Mouse (Mus musculus) lung, postnatal 25 days (tissue): ENCODE measurements around the gene Fam219b.

ENCODE experiments used
- DNase-seq: peaks from one replicate; pipeline ENCODE4 v3.0.0; 2022; ENCODE audit warnings: low spot score

The Fam219b gene

DNA sequence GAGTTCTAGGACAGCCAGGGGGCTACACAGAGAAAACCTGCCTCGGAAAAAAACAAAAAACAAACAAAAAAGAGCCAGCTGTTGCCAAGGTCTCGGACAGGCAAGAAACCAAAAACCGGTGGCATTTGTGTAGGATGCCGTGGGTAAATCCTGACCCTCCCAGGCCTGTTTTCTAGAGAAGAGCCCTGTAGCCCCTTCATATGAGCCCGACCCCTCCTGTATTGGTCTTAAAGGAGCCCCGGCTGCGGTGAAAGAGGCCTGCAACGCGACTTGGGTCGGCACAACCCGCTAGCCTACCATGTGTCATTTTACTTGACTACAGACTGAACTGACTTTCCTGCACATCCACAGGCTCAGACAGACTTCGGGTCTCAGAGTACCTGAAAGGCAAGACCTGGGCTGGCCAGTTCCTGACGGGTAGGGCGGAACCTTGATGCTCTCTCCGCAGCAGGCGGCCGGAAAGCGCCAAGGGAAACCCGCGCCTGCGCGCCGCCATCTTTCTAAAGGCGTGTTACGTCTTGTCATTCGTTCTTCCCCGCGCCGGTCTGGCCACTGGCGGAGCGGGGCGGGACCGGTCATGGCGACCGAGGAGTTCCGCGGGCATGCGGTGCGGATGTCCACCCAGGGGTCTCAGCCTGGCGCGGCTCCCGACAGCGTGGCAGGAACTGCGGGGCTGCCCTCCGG lies at the start of gene Fam219b:
Gene Fam219b (plus strand): TSS at position 485 of the 684 bp plus-strand sequence.
- DNase-seq: peak; percentile 91

DNA sequence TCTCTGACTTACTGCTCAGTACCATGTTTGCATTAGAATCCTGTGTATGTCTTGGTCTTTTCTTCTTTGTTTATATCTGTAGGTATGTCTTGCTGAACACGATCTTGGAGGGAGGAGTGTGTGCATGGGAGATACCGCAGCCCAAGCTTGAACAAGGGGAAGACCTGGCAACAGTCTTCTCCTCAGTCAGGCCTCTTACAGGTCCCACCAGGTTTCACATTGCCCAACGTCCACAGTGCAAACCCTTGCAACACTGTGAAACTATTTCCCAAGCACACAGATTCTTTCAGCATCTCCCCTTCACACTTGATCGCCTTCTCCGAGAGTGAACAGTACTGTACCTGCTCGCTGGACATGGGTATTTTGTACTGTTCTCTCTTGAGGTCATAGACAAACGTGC lies 49.5 kb upstream of the Fam219b start:
- DNase-seq: no peak

DNA sequence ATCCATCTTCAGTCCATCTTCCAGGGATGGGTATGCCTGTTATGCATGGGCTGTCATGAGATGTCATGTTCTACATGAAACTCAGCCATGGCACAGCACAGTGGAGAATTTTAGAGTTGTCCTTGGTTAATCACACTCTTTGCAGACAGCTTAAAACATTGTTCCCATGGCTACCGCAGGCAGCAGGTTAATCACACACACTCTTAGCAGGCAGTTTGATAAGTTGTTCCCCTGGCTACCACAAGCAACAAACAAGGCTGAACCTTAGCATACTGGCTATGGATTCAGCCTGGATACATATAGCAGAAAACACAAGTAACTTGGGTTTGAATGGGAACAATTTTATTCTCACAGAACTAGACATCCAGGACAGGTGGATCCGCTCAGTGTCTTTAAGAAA lies 43.8 kb upstream of the Fam219b start:
- no peak for DNase-seq

DNA sequence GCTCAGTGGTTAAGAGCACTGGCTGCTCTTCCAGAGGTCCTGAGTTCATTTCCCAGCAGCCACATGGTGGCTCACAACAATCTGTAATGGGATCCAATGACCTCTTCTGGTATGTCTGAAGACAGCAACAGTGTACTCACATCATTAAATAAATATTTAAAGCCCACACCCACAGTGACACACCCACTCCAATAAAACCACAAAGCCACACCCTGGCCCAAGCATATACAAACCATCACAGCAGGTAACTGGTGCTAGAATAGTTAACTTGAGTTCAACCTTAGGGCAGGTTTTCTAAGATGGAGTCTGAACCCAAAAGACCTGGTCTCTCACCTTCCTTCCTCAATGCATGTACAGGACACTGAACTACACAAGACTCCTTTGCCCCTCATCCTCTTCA lies 42.4 kb upstream of the Fam219b start:
- no peak for DNase-seq

DNA sequence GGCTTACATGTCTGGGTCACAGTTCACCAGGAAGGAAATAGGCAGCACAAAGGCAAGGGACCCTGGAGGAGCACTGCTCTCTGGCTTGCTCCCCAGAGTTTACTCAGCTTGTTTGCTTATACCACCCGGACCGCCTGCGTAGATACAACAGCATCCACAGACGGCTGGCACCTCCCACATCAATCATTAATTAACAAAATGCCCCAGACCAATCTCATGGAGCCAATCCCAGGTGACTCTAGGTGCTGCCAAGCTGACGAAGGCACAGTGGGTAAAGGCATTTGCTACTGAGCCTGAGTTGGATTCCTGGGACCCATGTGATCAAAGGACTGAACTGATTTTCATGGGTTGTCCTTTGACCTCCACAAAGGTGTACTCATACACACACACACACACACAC lies 40.1 kb upstream of the Fam219b start:
- DNase-seq: no peak

DNA sequence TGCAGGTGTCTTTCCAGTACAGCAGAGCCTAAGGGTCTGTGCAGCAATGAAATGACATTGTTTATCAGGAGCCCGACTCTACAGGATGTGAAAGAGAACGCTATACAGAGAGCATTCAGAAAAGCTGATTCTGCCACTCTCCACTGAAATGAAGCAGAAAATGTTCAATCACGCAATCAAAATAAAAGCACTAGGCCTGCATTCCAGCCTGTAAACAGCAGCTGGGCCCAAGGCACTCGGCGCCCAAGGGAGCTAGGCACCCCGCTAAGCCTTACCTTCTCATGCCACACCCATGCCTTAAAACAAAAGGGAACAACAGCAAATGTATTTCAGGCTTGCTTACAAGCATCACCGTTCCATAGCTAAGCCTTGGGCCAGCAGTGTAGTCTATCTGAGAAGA lies 38.8 kb upstream of the Fam219b start:
- no peak for DNase-seq

DNA sequence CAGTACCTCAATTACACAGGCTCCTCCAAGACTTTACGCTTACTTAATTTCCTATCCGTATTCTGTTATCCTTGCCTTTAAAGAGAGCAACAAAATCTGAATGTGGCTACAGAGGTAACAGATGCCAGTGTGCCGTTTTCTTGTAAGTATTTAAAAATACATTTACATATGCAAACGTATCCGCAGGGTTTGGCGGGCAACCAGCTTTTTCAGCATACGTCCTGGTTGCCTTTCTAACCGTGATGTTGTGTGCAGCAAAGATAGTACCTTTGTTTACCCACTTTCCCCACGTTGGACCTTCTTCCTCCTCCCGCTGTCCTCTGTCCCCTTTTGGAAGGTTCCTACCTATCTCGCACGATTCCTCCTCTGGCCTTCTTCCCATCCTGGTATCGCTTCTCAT lies 35.9 kb upstream of the Fam219b start:
- DNase-seq: no peak

DNA sequence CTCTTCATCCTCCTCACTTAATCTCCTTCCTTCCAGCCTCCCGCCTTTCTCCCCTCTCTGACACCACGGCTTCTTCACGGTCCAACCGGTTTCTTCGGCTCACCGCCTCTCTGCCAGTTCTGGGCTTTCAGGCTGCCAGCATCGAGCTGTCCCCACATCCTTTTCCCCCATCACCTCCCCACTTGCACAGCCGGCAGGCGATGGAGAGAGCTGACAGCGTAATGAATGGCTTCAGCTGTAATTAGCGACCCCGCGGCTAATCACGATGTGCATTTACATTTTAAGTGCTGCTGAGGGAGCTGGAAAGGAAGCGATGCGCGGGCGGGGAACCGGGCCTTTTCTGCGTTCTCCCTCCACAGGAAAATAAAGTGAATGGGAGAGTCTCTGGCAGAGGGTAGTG lies 35.5 kb upstream of the Fam219b start:
- no peak for DNase-seq

DNA sequence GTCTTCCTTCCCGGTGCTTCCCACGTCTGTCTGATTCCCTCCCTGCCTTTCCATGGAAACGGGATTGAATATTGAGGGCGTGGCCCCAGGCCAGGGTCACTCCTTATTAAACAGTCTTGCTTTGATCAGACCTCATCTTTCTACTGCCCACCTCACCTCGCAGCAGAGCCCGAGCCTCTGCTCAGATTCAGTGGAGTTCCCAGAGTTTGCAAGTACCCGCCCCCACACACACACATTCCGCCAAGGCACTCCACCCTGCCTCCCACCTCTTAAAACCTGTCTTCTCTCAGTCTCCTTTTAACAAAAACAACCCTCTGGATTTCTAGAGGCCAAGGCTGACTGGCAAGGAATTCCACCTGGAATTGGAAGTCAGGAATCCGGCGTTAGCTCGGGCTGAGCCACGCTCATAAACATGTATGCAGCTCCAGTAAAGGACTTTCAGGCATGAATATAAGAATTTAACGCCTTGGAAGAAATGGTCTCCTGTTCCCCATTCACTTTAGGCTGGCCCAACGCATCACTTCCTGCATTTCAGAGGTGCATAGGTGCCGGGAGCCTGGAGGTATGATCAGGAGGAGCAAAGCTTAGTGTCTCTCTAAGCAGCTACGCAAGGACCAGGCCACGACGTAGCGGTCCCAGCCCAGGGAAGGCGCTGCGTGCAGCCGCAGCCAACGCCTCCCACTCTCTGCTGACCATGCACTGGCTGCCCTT lies 34.3 kb upstream of the Fam219b start:
- no peak for DNase-seq

DNA sequence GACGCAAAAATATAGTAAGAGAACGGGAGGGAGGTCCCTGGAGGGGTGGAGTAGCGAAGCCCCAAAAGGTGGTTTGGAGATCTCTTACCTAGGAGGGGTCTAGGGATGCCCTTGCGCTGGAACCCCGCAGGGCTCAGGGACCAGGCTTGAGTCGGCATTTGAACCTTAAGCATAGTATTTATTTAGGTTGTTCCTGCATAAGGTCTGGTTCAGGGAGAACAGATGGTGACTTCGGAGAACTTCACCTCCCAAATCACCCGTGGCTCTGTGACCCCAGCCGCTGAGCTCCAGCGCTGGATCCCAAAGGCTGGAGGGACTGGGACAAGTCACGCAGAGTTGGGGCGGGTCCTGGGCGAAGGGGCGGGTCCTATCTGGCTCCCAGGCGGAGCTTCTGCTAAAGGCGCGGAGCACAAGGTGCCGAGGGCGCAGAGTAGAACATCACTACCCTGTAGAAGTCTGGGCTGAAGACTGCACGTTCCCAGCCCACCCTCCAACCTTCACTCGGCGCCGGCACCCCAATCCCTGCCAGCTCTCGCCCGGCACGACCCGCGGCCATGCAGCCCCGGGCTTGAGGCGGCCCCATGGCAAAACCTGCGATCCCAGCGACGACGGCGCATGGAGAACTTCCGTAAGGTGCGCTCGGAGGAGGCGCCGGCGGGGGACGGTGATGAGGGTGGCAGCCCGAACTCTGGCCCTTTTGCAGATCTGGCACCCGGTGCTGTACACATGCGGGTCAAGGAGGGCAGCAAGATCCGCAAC lies 33.5 kb upstream of the Fam219b start, which contains the start of gene Rpp25:
Gene Rpp25 (plus strand): TSS at position 405 of the 759 bp plus-strand sequence.
- no peak for DNase-seq

DNA sequence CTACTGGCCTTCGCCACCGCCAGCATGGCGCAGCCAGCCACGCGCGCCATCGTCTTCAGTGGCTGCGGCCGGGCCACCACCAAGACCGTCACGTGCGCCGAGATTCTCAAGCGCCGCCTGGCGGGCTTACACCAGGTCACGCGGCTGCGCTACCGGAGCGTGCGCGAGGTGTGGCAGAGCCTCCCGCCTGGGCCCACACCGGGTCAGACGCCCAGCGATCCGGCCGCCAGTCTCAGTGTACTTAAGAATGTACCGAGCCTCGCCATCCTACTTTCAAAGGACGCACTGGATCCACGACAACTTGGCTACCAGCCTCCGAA lies 33.0 kb upstream of the Fam219b start:
- peak; percentile 47 for DNase-seq

DNA sequence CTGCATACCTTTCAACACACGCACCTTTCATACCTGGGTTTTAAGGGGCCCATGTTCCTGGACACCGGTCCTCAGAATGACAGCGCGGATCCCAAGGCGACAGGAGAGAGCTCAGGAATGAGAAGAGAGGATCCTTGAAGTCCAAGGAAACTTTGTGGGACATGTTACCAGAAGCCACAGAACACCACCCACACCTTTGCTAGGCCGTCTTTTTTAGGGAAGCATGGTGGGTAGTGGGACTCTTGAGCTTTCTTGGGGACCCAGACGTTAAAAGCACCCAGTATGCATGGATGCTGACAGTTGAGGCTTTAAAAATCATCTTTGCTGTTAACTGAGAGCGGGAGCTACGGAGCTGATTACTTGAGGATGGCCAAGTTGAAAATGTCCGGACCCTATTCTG lies 32.4 kb upstream of the Fam219b start:
- no peak for DNase-seq

DNA sequence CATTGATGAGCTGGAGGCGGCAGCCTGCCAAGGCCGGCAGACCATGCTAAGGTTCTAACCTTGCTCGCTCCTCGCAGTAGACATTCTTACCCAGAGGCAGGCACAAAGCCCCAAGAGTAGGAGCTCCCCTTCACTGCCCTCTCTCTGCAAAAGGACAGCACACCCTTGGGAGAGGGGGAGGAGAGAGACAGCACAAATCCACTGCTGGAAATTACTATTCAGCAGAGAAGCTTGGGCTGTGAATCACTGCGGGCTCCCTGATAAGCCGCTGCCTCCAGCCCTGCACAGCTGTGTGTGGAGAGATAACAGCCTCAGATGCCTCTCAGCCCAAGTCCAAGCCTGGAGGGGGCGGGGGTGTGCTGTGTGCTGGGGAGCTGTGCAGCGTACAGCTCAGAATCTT lies 31.6 kb upstream of the Fam219b start:
- no peak for DNase-seq

DNA sequence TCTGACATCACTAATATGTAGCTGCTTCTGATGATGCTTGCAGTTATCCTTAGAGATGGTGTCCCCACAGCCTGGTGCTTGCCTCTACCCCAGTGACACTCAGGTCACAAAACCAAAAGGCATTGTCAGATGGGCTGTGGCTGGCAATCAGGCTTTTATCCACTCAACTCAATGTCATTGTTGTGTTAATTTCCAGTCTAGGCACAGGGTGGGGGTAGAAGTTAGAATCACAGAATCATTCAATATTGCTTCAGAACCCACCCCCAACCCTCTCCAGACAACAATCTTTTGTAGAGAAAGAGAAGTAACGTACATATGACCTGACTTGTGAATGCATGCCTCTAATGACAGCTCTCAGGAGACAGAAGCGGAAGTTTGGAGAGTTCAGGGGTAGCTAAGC lies 26.8 kb upstream of the Fam219b start:
- no peak for DNase-seq

DNA sequence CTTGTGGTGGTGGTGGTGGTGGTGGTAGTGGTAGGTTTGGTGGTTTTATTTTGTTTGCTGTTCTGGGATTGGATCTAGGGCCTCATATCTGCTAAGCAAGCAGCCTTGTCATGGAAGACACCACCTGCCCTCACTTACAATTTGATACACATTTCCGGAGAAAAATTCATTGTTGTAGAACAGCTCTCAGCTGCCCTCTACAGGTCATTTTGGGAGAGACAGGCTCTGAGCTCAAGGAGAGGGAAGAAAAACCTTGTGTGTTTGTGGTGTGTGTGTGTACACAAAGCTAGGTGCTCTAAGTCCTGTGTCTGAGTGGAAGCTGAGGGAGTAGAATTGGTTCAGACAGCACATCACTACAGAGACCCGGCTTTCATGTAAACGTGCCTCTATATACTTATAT lies 20.2 kb upstream of the Fam219b start:
- peak; percentile 47 for DNase-seq

DNA sequence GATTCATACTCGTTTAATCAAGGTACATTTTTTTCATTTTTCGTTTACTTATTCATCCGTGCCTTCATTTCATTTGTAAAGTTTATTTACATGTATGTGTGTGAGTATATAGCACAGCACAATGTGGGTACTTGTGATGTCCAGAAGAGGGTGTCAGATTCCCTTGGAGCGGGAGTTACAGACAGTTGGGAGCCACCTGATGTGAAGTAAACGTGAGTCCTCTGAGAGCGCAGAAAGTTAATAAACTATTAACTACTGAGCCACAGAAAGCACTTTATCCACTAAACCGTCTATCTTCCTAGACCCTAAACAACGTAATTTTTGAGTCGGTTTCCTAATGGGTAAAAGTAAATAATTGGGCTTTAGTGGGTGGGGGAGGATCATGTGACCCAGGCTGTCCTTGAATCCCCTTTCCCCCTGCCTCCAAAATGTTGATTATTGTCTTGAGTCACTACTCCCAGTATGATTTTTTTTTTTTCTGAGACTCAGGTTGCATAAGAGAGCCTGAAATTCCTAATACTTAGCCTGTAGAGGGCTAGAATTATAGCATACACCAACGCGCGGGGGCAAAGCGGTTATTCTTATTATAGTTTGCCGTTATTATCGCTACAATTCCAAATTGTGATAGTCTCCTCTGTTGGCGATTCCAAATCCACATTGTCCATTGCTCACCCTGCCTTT lies 16.8 kb upstream of the Fam219b start:
- DNase-seq: no peak

DNA sequence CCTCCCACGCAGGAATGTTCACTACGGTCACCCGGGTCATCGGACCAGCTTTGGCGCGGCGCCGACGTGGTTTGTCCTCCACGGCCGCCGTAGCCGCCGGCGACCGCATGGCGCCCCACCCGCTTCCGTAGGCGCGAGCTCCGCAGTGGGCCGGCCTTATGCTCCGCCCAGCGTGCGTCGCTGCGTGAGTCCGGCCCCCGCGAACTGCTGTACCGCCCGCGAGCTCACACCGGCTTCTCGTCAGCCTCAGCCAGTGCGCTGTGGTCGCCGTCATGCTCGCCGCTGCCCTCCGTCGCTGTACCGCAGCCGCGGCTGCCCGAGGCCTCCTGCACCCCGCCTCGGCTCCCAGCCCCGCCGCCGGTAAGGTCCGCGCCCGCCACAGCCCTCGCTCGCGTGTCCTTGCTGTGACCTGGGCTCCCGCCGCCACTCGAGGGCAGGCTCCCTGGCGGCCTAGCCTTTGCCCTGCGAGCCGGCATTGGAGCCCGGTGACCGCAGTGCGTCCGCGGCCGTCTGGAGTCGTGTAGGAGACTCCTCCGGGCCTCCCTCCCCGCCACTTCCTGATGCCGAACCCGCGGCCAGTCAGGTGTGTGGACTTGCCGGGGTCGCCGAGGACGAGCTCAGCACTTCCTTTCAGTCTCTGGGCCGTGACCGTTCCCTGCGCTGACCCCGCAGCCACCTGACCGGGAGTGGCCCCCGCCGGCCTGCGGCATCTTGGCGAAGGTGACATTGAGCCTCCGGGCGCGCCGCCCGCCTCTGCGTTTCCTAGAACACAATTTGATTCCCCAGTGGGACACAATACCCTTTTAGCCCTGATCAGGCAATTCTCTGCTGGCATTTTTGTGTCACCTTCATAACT lies 16.0 kb upstream of the Fam219b start, which contains the start of gene Cox5a:
Gene Cox5a (plus strand): TSS at position 219 of the 856 bp plus-strand sequence.
- peak; percentile 94 for DNase-seq

DNA sequence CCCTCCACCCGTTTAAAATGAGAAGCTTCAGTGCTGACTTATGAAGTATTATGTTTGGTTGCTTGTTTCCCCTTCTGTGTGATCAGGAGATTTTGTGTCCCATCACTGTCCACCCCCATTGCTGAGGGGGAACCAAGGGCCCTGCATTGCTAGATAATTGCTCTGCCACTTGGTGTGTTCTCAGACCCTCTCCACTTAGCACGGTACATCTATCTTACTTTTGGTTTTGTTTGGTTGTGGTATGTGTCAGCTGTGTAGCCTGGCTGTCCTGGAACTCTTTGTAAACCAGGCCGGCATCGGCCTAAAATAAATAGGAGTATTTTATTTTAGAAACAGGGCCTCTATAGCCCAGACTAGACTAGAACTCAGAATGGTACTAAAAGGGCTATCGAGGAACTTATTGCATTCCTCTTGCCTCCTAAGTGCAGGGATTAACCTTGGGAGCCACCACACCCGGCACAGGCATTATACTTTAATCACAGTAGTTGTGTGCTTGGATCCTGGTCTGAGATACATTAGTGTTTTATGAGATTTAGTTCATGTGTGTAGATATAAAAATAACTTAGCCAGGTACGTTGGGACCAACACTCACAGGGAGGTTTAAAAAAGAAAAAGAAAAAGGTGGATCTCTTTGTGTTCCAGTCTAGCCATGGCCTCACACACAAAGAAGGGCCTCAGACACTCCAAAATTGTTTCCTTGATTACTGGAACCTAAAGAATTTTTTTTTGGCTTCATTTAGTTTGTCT lies 15.0 kb upstream of the Fam219b start:
- no peak for DNase-seq

DNA sequence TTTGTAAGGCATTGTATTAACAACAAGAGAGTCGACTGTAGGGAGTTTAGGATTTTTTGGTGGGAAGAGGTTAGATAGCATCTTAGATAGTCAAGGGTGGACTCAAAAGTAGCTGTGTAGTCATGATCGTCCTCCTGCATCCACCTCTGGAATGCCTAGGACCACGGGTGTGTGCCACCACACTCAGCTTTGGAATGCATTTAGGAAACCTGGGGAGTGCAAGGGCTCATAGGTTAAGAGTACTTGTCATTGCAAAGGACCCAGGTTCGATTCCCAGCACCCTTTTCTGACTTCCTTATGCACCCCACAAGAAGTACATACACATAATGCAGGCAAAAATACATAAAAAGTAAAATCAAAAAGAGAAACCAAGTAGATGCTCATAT lies 14.5 kb upstream of the Fam219b start:
- no peak for DNase-seq

DNA sequence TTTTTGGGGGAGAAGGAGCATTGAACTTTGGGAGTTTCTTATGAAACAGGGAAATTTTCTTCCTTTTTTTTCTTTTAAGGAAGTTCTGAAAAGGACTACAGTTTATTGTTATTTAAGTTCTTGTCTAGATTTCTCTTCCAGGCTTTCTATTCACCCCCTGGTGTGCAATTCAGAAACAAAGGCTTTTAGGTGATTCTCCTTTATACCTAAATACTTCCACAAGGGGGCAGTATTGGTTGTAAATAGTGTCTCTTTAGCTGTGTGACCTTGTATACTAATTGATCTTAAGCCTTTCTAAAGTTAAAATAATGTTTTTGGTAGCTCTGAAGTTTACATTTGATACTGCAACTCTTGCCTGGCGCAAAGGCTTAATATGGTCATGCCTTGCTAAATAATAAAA lies 13.6 kb upstream of the Fam219b start:
- DNase-seq: peak; percentile 63

DNA sequence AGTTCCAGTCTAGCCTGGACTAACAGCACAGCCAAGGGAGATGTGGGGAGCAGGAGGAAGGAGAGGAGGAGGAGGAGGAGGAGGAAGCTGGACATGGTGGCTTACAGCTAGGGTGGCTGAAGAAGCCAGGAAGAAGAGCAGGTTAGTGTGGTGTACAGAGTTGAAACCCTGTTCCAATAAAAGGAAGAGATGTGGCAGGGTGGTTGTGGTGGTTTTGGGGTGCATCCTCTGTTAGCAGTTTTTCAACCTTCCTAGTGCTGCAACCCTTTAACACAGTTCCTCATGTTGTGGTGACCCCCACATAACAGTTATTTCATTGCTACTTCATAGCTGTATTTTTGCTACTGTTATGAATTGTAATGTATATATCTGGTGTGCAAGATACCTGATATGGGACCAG lies 12.9 kb upstream of the Fam219b start:
- DNase-seq: no peak
